Mouse (Mus musculus): Measurements from ENCODE around the gene Smim23.

Gene Smim23

GRCm38 (mm10) chr11:32824505-32824904 lies at the start of gene Smim23:
Gene Smim23, minus strand, starts transcription at chr11:32824605.
- no peak for DNase-seq (ENCODE audit: low spot score)

- no peak for DNase-seq (ENCODE audit: low spot score)
These were observed 44.4 kb upstream of the Smim23 start for GRCm38 (mm10) chr11:32868619-32869383.

- DNase-seq (ENCODE audit: low spot score): no peak
These were observed 40.2 kb upstream of the Smim23 start for GRCm38 (mm10) chr11:32864615-32865014.

DNA sequence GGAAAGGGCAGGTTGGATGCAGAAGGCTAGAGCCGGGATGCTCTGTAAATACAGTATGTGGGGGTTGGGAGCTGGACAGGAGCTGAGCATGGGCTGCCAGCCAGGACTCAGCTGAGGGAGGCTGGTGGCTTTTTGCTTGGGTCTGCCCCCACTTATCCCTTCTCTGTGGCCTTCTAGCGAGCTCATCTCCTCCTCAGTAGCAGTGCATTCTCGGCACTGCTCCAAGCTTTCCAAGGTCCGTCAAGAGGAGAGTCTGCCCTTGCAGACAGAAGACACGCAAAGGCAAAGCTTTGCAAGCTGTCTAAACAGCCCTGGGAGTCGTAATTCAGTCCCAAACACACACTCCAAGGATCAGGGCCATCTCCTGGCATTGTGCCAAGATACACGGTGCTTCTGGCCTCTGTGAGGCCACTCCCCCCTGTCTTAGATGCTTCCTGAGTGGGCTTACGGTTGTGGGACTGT lies 33.0 kb upstream of the Smim23 start:
- DNase-seq (ENCODE audit: low spot score): peak; percentile 84

- DNase-seq (ENCODE audit: low spot score): peak; percentile 22
These were observed 22.3 kb upstream of the Smim23 start for GRCm38 (mm10) chr11:32846682-32847222.

DNA sequence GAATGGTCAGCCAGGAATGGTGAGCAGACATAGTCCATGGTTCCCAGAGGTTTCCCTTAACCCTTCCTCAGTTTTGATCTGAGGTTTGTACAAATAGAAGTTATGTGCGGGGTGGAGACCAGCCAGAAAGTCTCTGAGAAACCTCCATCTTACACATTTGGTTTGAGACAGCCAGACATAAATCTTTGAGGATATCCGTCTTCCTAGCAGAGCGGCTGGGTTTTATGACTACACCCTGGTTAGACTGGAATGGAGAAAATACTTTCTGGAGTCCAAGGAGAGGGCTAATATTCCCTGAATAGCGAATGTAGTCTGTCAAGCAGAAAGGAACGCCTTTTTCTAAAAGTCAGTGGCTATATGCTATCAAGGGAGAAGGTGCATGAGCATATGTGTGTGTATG lies 16.8 kb upstream of the Smim23 start:
- DNase-seq (ENCODE audit: low spot score): no peak

- DNase-seq (ENCODE audit: low spot score): no peak
These were observed 15.9 kb upstream of the Smim23 start for GRCm38 (mm10) chr11:32840256-32840655.

GRCm38 (mm10) chr11:32835022-32835421 lies 10.6 kb upstream of the Smim23 start:
- DNase-seq (ENCODE audit: low spot score): no peak

DNA sequence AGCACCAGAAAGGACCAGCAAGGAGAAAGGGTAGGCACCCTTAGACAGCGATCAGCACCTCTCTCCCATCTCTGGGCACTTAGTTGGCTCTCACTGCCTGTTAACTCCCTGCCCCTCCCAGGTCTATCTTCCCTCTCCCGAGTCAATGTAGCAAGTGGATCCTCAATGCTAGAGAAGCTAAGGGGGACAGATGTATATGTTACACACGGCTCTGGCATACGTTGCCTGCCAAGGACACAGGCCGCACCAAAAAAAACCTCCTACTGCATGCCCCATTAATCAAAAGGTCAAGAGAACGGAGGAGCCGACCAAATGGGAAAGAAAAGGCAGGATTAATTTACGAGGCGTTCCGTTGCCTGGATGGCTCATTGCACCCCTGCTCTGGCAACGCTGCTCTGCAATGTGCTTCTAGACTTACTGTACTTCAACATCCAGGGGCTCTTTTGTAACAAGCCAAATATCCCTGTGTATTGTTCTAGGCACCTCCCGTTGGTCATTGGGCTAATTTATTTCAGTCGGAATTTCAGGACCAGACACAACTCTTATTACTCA lies 10.0 kb upstream of the Smim23 start:
- DNase-seq (ENCODE audit: low spot score): no peak

DNA sequence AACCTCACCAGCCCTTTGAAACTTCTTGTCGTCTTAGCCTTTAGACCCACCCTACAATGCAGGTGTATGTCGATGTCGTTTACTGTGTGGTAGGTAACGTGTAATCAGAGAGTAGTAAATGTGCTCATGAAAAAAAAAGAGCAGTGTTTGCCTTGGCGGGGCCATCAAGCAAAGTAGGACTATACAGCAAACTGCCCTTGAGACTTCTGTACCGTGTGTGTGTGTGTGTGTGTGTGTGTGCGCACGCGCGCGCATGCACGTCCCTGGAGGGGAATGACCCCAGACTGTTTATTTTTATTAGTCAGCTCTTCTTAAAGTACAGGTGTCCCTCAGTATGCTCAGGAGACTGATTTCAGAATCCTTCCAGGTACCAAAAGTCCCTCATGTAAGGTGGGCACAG lies 6.8 kb downstream of the Smim23 start:
- DNase-seq (ENCODE audit: low spot score): no peak

- no peak for DNase-seq (ENCODE audit: low spot score)
These were observed 10.1 kb downstream of the Smim23 start for GRCm38 (mm10) chr11:32814286-32814685.

DNA sequence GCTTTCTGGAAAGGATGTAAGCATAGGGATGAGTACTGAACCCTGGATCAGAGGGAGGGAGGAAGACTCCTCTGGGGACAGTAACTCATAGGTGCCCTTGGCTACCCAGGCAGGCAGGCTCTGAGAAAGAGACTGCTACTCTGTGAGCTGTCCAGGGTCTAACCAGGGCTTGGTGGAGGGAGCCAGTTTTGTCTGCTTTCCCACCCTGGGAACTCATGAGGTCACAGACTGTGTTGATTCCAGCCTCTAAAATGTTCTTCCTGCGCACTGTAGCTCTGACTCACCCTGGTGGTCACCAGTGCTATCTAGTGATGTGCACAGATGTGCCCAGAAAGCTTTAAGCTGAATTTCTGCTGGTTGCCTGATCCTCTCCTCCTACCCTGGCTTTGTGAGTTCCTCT lies 15.3 kb downstream of the Smim23 start:
- no peak for DNase-seq (ENCODE audit: low spot score)

GRCm38 (mm10) chr11:32805958-32806357 lies 18.4 kb downstream of the Smim23 start:
- DNase-seq (ENCODE audit: low spot score): peak; percentile 29

GRCm38 (mm10) chr11:32803658-32804057 lies 20.7 kb downstream of the Smim23 start:
- DNase-seq (ENCODE audit: low spot score): peak; percentile 25

- DNase-seq (ENCODE audit: low spot score): no peak
These were observed 22.7 kb downstream of the Smim23 start for GRCm38 (mm10) chr11:32801715-32802114.

DNA sequence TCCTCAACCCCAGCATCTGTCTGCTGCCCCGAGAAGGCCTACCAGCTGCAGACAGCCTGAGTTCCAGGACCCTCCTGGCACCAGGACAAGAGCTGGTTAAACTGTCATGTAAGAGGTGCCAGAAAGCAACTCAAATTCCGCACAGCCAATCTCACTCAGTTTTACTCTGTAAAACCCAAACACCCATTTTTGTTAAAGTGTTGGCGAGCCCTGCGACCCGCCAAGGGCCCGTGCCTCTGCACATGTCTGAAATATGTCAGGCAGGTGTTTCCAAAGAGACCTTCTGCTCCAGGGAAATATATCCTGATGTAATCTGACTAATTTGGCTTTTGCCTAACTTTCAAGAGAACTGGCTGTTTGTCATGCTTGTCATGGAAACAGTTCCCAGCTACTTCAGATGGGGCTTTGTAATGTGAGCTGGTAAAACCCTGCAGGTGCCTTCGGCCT lies 23.5 kb downstream of the Smim23 start:
- no peak for DNase-seq (ENCODE audit: low spot score)

DNA sequence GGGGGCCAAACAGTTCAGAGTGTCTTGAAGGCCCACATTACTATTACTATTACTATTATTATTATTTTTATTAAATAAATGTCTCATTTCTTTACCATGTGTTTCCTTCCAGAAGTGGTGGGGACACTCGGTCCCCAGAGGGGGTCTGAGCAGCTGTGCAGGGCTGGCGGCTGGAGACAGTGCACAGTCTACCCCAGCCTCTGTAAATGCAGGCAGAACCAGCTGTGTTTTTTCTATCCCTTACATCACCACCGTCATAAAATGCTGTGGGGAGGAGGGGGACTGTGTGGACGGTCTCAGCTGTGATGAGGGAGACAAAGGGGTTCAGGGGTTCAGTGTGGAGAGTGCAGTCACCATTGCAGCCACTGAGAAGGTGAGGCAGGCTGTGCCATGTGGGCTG lies 26.0 kb downstream of the Smim23 start:
- DNase-seq (ENCODE audit: low spot score): no peak

DNA sequence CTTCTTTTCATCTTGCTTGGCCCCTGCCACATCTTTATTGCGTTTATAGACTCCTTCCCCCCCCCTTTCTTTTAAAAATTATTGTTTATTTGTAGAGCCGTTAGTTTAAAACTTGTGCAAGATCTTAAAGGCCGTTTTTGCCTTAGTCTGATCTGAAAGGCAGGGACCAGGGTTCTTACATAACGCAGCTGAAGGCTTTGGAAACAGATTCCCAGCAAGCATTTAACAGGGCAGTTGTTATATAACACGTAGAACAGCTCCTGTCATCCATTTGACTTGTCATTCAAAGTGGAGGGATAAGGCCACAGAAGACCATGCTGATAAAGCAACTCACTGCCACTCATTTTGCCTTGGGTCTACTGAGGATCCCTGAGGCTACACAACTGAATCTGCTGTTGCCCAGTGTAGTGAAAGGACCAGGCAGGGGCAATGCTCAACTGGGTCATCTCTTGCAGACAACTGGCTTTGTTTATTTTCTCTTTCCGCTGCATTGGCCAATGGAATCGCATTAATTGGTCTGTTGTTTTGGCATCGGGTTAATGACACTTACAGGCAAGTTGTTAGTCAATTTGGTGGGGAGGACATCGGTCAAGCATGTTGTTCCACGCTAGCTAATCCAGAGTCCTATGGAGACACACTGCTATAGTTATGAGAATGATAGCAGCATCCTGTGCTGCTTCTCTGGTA lies 29.5 kb downstream of the Smim23 start:
- DNase-seq (ENCODE audit: low spot score): no peak

GRCm38 (mm10) chr11:32786201-32786600 lies 38.2 kb downstream of the Smim23 start:
- no peak for DNase-seq (ENCODE audit: low spot score)

DNA sequence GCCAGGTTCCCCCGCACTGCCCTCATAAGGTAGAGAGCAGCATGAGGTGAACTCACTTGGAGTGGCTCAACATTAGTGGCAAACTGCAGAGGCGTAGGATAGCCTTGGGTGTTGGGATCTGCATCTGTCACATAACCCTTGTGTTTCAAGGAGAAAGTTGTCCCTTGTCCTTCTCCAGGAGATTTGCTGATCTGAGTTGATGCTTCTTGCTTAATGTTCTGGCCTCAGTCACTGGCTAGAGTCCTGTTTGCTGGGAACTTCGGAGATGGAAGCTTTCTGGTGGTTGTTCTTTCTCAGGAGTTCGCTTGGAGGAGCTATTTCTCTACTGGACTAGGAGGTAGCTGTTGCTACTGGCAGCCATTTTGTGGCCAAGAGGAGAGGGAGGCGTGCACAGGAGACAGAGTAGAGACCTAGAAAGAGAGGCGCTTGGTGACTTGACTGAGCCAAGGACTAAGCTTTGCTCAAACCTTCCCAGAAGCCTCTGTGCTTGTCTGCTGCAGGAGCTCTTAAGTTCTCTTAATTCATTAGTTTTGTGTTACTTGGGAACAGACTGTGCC lies 38.7 kb downstream of the Smim23 start:
- DNase-seq (ENCODE audit: low spot score): no peak

DNA sequence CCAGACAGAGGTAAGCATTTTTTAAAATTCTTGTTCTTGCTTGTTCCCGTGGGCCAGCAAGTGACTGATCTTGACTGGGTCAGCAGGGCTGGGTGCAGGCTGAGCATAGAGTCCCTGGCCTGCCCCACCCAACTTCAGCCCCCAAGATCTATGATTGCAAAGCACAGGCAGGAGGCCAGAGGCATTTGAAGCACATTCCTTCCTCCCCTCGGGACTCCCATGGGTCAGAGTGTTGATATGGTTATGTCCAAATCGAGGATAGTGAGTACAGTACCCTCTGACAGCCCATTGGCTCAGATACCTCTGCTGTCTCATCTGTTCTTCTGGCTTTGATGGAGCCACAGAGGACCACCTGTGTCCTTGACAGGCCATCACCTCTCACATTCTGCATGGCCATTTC lies 41.7 kb downstream of the Smim23 start:
- no peak for DNase-seq (ENCODE audit: low spot score)

- no peak for DNase-seq (ENCODE audit: low spot score)
These were observed 42.6 kb downstream of the Smim23 start for GRCm38 (mm10) chr11:32781633-32782404.
